16 mouse cellular contexts compared by ENCODE assay signal in genomic region chr16:5507261-5507660, GRCm38 (mm10).
DNase-seq lines count a peak whose midpoint lies in the region; ATAC-seq lines count a peak whose summit lies in the region.
"Had no signal": no experiment of that assay in that cellular context is flagged by ENCODE, and none has a peak within 500 bp of the region (broad histone marks: within the 10 kb centered on the region; RNA-seq: fewer than 3 reads in every experiment).

No protein-coding gene starts in this region.

- DNase-seq in hindbrain, embryonic 11.5 days (ENCODE audit: low spot score), result no peak
- peak; percentile 25 to 46 for DNase-seq in layer of hippocampus, postnatal 10 days (ENCODE audit: low spot score in 2 of 2)
- DNase-seq in thymus, postnatal 14 days, result no peak
- no peak for DNase-seq in gastrocnemius, adult 18-20 months (ENCODE audit: low spot score)
- DNase-seq: heart, postnatal 14 days; kidney, postnatal 4 days; lung, postnatal 14 days; spleen, adult 18-20 months; thymus, adult 2 months had no signal

- no peaks in the 10 kb centered on the region for H3K27me3 ChIP-seq in hindbrain, embryonic 13.5 days
- H3K27me3 ChIP-seq in hindbrain, embryonic 11.5 days (ENCODE audit: control insufficient read depth, insufficient read depth, low read length), result no peaks in the 10 kb centered on the region
- H3K27me3 ChIP-seq in neural tube, embryonic 14.5 days (ENCODE audit: control insufficient read depth, insufficient read depth, low read length), result no peaks in the 10 kb centered on the region
- H3K27me3 ChIP-seq in neural tube, embryonic 15.5 days (replicated peaks), result no peaks in the 10 kb centered on the region
- H3K27me3 ChIP-seq: liver, embryonic 15.5 days; megakaryocyte, embryonic 14.5 days had no signal

- no peaks in the 10 kb centered on the region for H3K9me3 ChIP-seq in hindbrain, embryonic 13.5 days
- H3K9me3 ChIP-seq in hindbrain, embryonic 11.5 days (ENCODE audit: control insufficient read depth, low read length), result no peaks in the 10 kb centered on the region
- H3K9me3 ChIP-seq in neural tube, embryonic 14.5 days (ENCODE audit: control insufficient read depth, low read length), result no peaks in the 10 kb centered on the region
- no peaks in the 10 kb centered on the region for H3K9me3 ChIP-seq in neural tube, embryonic 15.5 days (replicated peaks)
- H3K9me3 ChIP-seq: liver, embryonic 15.5 days; megakaryocyte, embryonic 14.5 days had no signal

- no peaks in the 10 kb centered on the region for H3K36me3 ChIP-seq in hindbrain, embryonic 13.5 days
- no peaks in the 10 kb centered on the region for H3K36me3 ChIP-seq in hindbrain, embryonic 11.5 days (ENCODE audit: control insufficient read depth, insufficient read depth, low read length)
- no peaks in the 10 kb centered on the region for H3K36me3 ChIP-seq in neural tube, embryonic 14.5 days (ENCODE audit: control insufficient read depth, insufficient read depth, low read length)
- H3K36me3 ChIP-seq in neural tube, embryonic 15.5 days, result no peaks in the 10 kb centered on the region
- H3K36me3 ChIP-seq: liver, embryonic 15.5 days had no signal

- peaks cover 10% of the 10 kb centered on the region; the same call in 1 of the 2 replicates for H3K4me1 ChIP-seq in hindbrain, embryonic 13.5 days (replicated peaks)
- H3K4me1 ChIP-seq in hindbrain, embryonic 11.5 days (replicated peaks; ENCODE audit: control insufficient read depth, insufficient read depth, low read length), result no peaks in the 10 kb centered on the region
- no peaks in the 10 kb centered on the region for H3K4me1 ChIP-seq in neural tube, embryonic 14.5 days (ENCODE audit: control insufficient read depth, insufficient read depth, low read length)
- no peaks in the 10 kb centered on the region for H3K4me1 ChIP-seq in neural tube, embryonic 15.5 days
- H3K4me1 ChIP-seq: liver, embryonic 15.5 days; megakaryocyte, embryonic 14.5 days had no signal

- no peak overlapping the region for H3K9ac ChIP-seq in hindbrain, embryonic 13.5 days
- H3K9ac ChIP-seq in hindbrain, embryonic 11.5 days (ENCODE audit: low read depth, low read length), result no peak overlapping the region
- no peak overlapping the region for H3K9ac ChIP-seq in neural tube, embryonic 14.5 days (replicated peaks; ENCODE audit: low read depth, low read length)
- no peak overlapping the region for H3K9ac ChIP-seq in neural tube, embryonic 15.5 days (replicated peaks)
- H3K9ac ChIP-seq: liver, embryonic 15.5 days had no signal

- no peak overlapping the region for H3K4me3 ChIP-seq in hindbrain, embryonic 13.5 days
- no peak overlapping the region for H3K4me3 ChIP-seq in hindbrain, embryonic 11.5 days (ENCODE audit: low read depth, low read length)
- H3K4me3 ChIP-seq in neural tube, embryonic 14.5 days (ENCODE audit: low read depth, low read length), result no peak overlapping the region
- H3K4me3 ChIP-seq in neural tube, embryonic 15.5 days (replicated peaks), result no peak overlapping the region
- H3K4me3 ChIP-seq: erythroblast, embryonic 14.5 days; liver, embryonic 15.5 days; megakaryocyte, embryonic 14.5 days had no signal

- 0 out of 2 replicates have a peak overlapping the region, but pooled peaks have one; percentile 42 for H3K27ac ChIP-seq in hindbrain, embryonic 13.5 days
- no peak overlapping the region for H3K27ac ChIP-seq in hindbrain, embryonic 11.5 days (ENCODE audit: low read depth, low read length)
- H3K27ac ChIP-seq in neural tube, embryonic 14.5 days (ENCODE audit: low read depth, low read length), result peak overlapping the region; percentile 39; the same call in 1 of the 2 replicates
- no peak overlapping the region; the same call in 1 of the 2 replicates for H3K27ac ChIP-seq in neural tube, embryonic 15.5 days (replicated peaks)
- H3K27ac ChIP-seq: liver, embryonic 15.5 days had no signal

- no peak overlapping the region for H3K4me2 ChIP-seq in hindbrain, embryonic 13.5 days
- H3K4me2 ChIP-seq in hindbrain, embryonic 11.5 days (replicated peaks; ENCODE audit: low read depth, low read length), result no peak overlapping the region
- no peak overlapping the region for H3K4me2 ChIP-seq in neural tube, embryonic 14.5 days (ENCODE audit: low read depth, low read length)
- no peak overlapping the region for H3K4me2 ChIP-seq in neural tube, embryonic 15.5 days
- H3K4me2 ChIP-seq: heart, embryonic 11.5 days; liver, embryonic 15.5 days had no signal

- 65% methylated on average over 8 of the region's 8 CpGs for WGBS in hindbrain, embryonic 13.5 days
- 84% methylated on average over 8 of the region's 8 CpGs for WGBS in hindbrain, embryonic 11.5 days
- WGBS in neural tube, embryonic 14.5 days, result 63% methylated on average over 8 of the region's 8 CpGs
- 51% methylated on average over 8 of the region's 8 CpGs for WGBS in neural tube, embryonic 15.5 days

- no peak for ATAC-seq in hindbrain, embryonic 13.5 days (ENCODE audit: low FRiP score)
- no peak for ATAC-seq in hindbrain, embryonic 11.5 days (ENCODE audit: low FRiP score)
- ATAC-seq in neural tube, embryonic 14.5 days (ENCODE audit: low read depth), result no peak
- no peak for ATAC-seq in neural tube, embryonic 15.5 days (ENCODE audit: low FRiP score)

Comparison
In these comparisons a context has a peak if more than half of its experiments do, and no peak if none do; other contexts are left out.
1. H3K27ac ChIP-seq: peak in hindbrain, embryonic 13.5 days (single experiment) and neural tube, embryonic 14.5 days (single experiment); none in hindbrain, embryonic 11.5 days (single experiment) and neural tube, embryonic 15.5 days (single experiment).
2. DNase-seq: peak in layer of hippocampus, postnatal 10 days (2 of 2); none in hindbrain, embryonic 11.5 days (single experiment), thymus, postnatal 14 days (single experiment) and gastrocnemius, adult 18-20 months (single experiment).